Mouse (Mus musculus) erythroblast, adult 5-6 weeks (primary cell): ENCODE measurements around the gene Tada3. TPM values are rescaled to one million over a fixed set of nuclear protein-coding genes. Genes with fewer than 3 reads are reported as not detected.

Source experiments
- ATAC-seq: replicated peaks from 2 replicates; pipeline ENCODE4 v1.8.0; 2016; ENCODE audit warnings: moderate number of reproducible peaks, mild to moderate bottlenecking, moderate TSS enrichment, inconsistent platforms; ENCODE audit not compliant: poor library complexity, low FRiP score, severe bottlenecking
- total RNA-seq, 2 experiments: library from RNA; stranded (forward) in 1 of 2; stranded (reverse) in 1 of 2; fragments of 150-400 nt in 1 of 2; fragments of 200-764, 138-1000 nt in 1 of 2; gene quantifications; 2 replicates each; pipeline versions ENCODE4 v1.2.3 to v1.2.4; 2015 to 2017; ENCODE audit warnings: low replicate concordance in 2 of 2

The Tada3 gene
- total RNA-seq, 2 experiments from 2014 or later: 6.0 to 7.8 TPM

DNA sequence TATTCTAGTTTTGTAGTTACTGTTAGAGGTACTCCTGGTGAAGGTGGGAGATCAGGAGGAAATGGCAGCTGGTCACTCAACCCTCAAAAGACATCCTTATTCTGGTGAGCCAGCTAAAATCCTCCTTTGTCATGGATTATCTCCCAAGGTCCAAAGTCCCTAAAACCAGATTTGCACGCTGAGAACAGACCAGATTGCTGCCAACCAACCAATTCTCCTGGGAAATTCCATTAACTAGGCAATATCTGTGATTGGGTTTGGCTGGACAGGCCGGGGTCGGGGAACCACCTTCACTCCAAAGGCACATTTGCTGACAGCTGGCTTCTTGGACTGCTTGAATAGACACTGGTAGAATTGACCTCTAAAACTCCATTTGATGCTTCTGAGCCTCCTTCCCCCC is 13.0 kb upstream of the Tada3 start:
- ATAC-seq: no peak

DNA sequence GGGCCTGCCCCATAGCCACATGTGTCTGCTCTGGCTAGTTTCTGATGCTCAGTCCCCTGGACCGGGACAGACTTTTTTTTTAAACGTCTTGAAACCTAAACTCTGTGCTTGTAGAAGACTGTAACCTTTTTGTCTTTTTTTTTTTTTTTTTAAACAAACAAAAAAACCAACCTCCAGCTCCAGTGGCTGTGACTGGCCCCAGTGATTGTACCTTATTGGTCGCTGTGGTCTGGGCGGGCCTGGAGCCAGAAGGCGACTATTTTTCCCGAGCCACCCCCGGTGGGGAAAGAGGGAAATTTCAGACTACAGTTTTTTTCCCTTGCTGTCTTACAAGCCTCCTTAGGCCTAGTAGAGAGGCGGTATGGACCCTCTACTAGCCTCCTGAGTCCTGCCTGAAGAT is 11.3 kb upstream of the Tada3 start, which contains the start of gene Ttll3:
Gene Ttll3 (plus strand): TSS at position 301 of the 400 bp plus-strand sequence.
- ATAC-seq: no peak

DNA sequence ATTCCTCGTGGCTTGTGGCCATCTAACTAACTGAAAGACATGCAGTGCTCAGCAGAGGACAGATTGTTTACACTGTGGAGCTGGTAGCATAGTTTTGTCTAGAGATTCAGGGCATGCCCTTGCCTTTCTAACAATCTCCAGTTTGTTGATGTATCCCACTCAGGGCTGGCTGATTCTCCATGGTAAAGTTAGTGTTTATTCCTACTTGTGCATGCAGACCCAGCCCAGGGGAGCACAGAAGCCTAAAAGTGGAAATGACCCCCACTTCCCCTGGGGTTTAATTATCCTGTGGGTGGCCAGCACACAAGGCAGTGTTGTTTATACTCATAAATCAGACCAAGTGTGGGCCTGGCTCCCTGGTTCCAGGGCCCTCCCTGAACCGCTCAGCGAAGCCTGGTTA is 8.3 kb upstream of the Tada3 start:
- no peak for ATAC-seq

DNA sequence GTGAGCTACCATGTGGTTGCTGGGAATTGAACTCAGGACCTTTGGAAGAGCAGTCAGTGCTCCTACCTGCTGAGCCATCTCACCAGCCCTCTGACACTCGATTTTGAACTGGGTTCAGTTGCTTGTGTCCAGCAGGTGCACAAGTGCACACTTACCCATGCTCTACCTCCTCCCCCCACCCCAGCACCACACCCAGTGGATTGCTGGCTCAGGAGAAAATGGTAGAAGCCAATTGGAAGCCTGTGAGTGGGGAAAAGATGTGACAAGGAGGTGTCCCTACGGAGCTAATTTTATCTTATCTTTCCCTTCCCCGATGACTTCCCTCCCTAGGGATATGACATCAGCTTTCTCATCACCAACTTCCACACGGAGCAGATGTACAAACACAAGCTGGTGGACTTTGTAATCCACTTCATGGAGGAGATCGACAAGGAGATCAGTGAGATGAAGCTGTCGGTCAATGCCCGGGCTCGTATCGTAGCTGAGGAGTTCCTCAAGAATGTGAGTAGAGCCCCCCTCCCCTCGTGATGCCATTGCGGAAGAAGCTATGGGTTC is 7.6 kb upstream of the Tada3 start:
- no peak for ATAC-seq

DNA sequence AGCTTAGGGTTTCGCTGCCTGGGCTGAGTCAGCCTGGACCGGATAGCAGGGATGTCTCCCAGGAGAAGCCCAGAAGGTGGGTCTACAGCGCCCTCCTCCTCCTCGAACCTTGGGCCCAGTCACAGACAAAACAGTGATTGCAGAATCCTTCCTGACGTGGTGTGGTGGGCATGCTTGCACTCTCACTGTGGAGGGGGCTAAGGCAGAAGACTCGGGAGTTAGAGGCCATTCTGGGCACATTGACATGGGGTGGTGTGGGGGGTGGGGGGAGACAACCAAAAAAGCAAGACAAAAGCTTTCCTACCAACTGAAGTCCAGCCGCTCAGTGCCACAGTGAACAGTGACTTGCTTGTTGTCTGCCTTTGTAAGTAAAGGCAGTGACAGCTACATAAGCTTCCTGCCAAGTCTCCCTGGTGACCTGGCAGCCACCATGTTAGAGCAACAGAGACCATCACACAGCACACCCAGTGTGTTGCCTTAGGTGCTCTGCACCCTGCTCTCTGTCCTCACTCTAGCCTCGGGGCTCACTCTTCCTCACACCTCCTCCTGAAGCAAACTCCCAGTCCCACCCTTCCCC is 6.8 kb upstream of the Tada3 start:
- ATAC-seq: no peak

GRCm38 (mm10) chr6:113380480-113380879 is 2.8 kb upstream of the Tada3 start:
- ATAC-seq: no peak

- no peak for ATAC-seq
These were observed 1.6 kb upstream of the Tada3 start for GRCm38 (mm10) chr6:113379246-113379645.

GRCm38 (mm10) chr6:113377172-113377495 is 549 bp downstream of the Tada3 start:
- no peak for ATAC-seq

- no peak for ATAC-seq
These were observed 4.2 kb downstream of the Tada3 start for GRCm38 (mm10) chr6:113373491-113373890.

DNA sequence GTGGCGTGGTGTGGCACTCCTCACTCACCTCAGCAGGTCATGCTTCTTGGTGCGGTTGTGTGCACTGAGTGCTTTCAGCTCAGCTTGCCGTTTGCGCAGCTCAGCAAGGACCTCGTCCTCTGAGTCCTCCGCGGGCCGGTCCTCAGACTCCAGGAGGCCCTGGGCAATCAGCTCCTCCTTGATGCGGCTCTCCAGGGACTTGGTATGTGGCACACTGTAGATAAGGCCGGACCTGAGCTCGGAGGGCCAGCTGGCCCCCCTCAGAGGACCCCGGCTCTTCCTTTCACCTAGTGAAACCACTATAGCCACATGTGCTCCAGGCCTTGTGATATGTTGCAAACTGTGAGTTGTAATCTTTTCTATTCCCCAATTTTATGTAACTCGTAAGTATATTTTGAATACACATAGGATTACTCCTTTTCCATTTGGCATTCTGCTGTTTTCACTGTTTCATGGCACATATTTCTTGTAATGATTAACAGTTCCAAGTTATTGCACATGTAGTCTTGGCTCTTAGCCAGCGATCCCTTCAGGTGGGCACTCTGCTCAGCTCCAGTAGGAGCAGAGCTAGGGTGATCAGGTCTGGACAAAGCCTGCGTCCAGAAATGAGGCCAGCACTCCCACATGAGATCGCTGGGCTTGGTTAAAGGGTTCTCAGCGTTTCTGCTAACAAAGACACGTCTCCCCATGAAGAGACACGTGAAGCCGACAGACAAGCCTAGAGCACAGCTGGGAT is 7.3 kb downstream of the Tada3 start:
- ATAC-seq: no peak

- ATAC-seq: no peak
These were observed 9.1 kb downstream of the Tada3 start for GRCm38 (mm10) chr6:113368577-113368976.

- ATAC-seq: no peak
These were observed 9.6 kb downstream of the Tada3 start for GRCm38 (mm10) chr6:113368124-113368523.

DNA sequence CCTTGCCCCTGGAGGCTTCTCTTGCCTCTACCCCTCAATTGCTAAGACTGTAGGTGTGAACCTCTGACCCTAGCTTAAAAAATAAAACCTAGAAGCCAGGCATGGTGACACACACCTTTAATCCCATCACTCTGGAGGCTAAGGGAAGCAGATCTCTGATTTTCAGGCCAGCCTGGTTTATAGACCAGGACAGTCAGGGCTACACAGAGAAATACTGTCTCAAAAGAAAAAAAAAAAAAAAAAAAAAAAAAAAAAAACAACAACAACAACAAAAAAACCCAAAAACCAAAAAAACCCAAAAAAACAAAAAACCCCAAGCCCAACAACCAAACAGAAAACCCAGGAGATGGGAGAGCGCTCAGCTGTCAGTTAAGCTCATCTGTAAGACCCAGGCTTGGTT is 10.1 kb downstream of the Tada3 start:
- ATAC-seq: no peak

DNA sequence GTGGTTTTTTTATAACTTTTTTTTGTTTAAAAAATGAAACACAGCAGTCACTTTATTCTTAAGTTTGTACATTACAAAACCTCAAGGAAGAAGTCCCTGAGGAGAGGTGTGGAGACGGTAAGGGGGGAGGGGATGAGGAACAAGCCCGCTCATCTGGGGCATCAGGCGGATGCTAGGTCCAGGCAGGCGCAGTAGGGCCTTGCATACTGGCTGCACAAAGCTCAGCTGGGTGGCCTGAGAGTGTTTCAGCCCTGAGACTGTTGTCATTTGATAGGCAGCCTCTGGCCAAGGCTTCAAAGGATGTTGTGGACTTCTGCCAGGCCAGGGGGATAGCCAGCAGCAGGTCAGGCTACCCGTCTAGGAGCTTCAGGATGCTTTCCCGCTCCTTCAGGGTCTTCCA is 11.0 kb downstream of the Tada3 start:
- no peak for ATAC-seq

DNA sequence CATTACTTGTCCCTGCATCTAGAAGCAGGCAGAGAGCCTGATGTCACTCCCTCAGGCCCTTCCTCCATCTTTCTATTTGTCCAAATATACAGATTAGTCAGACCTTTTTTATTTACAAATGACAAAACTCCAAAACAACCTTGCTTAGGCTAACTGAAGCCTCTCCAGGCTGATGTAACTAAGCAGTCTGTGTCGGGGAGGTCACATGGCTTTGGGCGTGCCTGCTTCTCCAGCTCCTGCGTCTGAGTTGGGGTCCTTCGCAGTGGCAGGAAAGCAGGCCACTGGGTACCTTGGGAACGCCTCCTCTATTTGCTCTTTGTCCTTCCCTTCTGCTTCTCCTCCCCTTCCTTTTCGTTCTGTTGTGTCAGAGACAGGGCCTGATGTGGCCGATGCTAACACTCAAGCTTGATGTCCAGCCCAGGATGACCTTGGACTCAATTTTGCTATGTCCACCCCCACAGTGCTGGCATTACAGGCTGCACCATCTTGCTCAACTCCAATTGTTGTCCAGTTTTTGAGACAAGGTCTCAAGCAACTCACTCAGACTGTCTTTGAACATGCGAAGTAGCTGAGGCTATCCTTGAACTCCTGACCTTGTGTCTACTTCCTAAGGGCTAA is 13.1 kb downstream of the Tada3 start:
- ATAC-seq: no peak

- no peak for ATAC-seq
These were observed 15.4 kb downstream of the Tada3 start for GRCm38 (mm10) chr6:113362241-113362640.

- ATAC-seq: no peak
These were observed 16.2 kb downstream of the Tada3 start for GRCm38 (mm10) chr6:113361476-113361875.

DNA sequence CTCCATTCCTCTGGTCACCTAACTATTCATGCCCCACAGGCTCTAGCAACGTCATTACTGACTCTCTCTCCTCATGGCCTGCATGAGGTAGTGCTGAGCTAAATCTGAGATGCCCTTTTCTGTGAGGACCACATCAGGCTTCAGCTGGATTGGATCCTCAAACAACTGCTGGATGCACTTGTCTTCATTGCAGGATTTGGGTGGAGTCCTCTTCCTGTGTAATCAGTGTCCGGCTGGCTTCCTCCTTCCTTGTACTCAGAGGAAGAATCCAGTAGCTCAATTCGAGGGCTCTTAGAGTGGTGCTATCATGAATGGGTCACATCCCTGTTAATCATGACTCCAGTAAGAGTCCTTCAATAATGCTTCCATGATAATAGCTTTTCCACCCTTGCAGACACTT is 24.0 kb downstream of the Tada3 start:
- ATAC-seq: no peak

GRCm38 (mm10) chr6:113352820-113353219 is 24.9 kb downstream of the Tada3 start:
- no peak for ATAC-seq

GRCm38 (mm10) chr6:113351653-113352052 is 26.0 kb downstream of the Tada3 start:
- ATAC-seq: no peak

DNA sequence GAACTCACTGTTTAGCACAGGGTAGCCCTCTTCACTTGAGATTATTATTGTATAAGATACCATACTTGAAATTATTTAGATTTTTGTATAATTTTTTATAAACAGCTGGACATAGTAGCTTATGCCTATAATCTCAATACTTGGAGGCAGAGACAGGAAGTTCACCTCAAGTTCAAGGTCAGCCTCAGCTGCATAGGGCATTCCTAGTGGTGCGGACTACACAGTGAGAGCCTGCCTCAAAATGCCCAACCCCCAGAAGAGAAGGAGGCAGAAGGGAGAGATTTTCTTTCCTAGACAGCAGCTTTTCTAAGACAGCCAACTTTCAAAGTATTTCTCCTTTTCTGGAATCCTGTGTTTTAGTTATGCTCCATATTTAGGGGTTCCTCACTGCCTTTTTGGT is 26.5 kb downstream of the Tada3 start:
- ATAC-seq: no peak
